9 mouse cellular contexts compared by ENCODE assay signal in genomic region chr1:92647752-92648151, GRCm38 (mm10). TPM values are rescaled to one million over a fixed set of nuclear protein-coding genes. Genes with fewer than 3 reads are reported as not detected.
DNase-seq lines count a peak whose midpoint lies in the region; ATAC-seq and TF ChIP-seq lines count a peak whose summit lies in the region.
"Had no signal": no experiment of that assay in that cellular context is flagged by ENCODE, and none has a peak within 500 bp of the region (broad histone marks: within the 10 kb centered on the region; RNA-seq: fewer than 3 reads in every experiment).

No protein-coding gene starts in this region.

- no peak overlapping the region for H3K9ac ChIP-seq in embryonic facial prominence, embryonic 15.5 days
- H3K9ac ChIP-seq in neural tube, embryonic 14.5 days (replicated peaks; ENCODE audit: low read depth, low read length): no peak overlapping the region

- no peak overlapping the region for H3K4me3 ChIP-seq in E14TG2a.4 (replicated peaks; ENCODE audit: low read length)
- peak overlapping the region; percentile 4 for H3K4me3 ChIP-seq in bone marrow, adult 2 months (replicated peaks; ENCODE audit: control insufficient read depth, low read depth, low read length)
- H3K4me3 ChIP-seq in embryonic facial prominence, embryonic 15.5 days (replicated peaks): no peak overlapping the region
- H3K4me3 ChIP-seq in neural tube, embryonic 14.5 days (ENCODE audit: low read depth, low read length): no peak overlapping the region

- H3K4me2 ChIP-seq in embryonic facial prominence, embryonic 15.5 days (replicated peaks): peak overlapping the region; percentile 17; the same call in 1 of the 2 replicates
- H3K4me2 ChIP-seq in neural tube, embryonic 14.5 days (ENCODE audit: low read depth, low read length): no peak overlapping the region

- no peak for TF ChIP-seq POLR2A in bone marrow, adult 2 months (IDR thresholded peaks at IDR 0.05; ENCODE audit: borderline replicate concordance, control insufficient read depth, low read depth, low read length)

- 13% methylated on average over 8 of the region's 8 CpGs for WGBS in bone marrow, adult 2 months
- 8% methylated on average over 8 of the region's 8 CpGs for WGBS in embryonic facial prominence, embryonic 15.5 days
- WGBS in neural tube, embryonic 14.5 days: 6% methylated on average over 8 of the region's 8 CpGs

- no peaks in the 10 kb centered on the region for H3K9me3 ChIP-seq in E14TG2a.4 (ENCODE audit: low read length)
- H3K9me3 ChIP-seq in embryonic facial prominence, embryonic 15.5 days (replicated peaks): no peaks in the 10 kb centered on the region
- H3K9me3 ChIP-seq in neural tube, embryonic 14.5 days (ENCODE audit: control insufficient read depth, low read length): no peaks in the 10 kb centered on the region

- peak; percentile 63 to 83 for DNase-seq in heart, postnatal 10 days
- peak; percentile 60 to 85 for DNase-seq in kidney, postnatal 36 days
- peak; percentile 42 to 48 for DNase-seq in lung, adult 18-20 months
- DNase-seq in thymus, postnatal 4 days: peak; percentile 76

- intact Hi-C loops in heart, postnatal 10 days (cut with DNase I): loop anchor here (2.0 to 5.0 kb wide), 3 partner anchors 33 to 250 kb away; no protein-coding TSS in a partner anchor

- ATAC-seq in embryonic facial prominence, embryonic 15.5 days (ENCODE audit: insufficient number of reproducible peaks, low FRiP score, low TSS enrichment, low read depth): no peak
- ATAC-seq in neural tube, embryonic 14.5 days (ENCODE audit: low read depth): peak; percentile 38; the same call in 1 of the 2 replicates

- peaks cover 13% of the 10 kb centered on the region for H3K4me1 ChIP-seq in E14TG2a.4 (replicated peaks; ENCODE audit: low read depth, low read length)
- H3K4me1 ChIP-seq in bone marrow, adult 2 months (ENCODE audit: control insufficient read depth, insufficient read depth, low read length): peaks cover 3% of the 10 kb centered on the region; the same call in 1 of the 2 replicates
- H3K4me1 ChIP-seq in embryonic facial prominence, embryonic 15.5 days: peaks cover 14% of the 10 kb centered on the region
- no peaks in the 10 kb centered on the region; the same call in 1 of the 2 replicates for H3K4me1 ChIP-seq in neural tube, embryonic 14.5 days (ENCODE audit: control insufficient read depth, insufficient read depth, low read length)

- H3K27me3 ChIP-seq in E14TG2a.4 (ENCODE audit: insufficient read depth, low read length): peaks cover 31% of the 10 kb centered on the region
- H3K27me3 ChIP-seq in embryonic facial prominence, embryonic 15.5 days: no peaks in the 10 kb centered on the region; the same call in 1 of the 2 replicates
- H3K27me3 ChIP-seq in neural tube, embryonic 14.5 days (ENCODE audit: control insufficient read depth, insufficient read depth, low read length): no peaks in the 10 kb centered on the region

- H3K27ac ChIP-seq in bone marrow, adult 2 months (ENCODE audit: control insufficient read depth, insufficient read depth, low read depth, low read length, poor library complexity): no peak overlapping the region
- H3K27ac ChIP-seq in embryonic facial prominence, embryonic 15.5 days (replicated peaks): no peak overlapping the region
- H3K27ac ChIP-seq in neural tube, embryonic 14.5 days (ENCODE audit: low read depth, low read length): no peak overlapping the region

- peak; percentile 88 for TF ChIP-seq CTCF in E14TG2a.4 (conservative IDR thresholded peaks at IDR 0.05; ENCODE audit: low read length)
- TF ChIP-seq CTCF in bone marrow, adult 2 months (IDR thresholded peaks at IDR 0.05; ENCODE audit: control insufficient read depth, insufficient read depth, low read length): peak; percentile 75

- no peaks in the 10 kb centered on the region for H3K36me3 ChIP-seq in E14TG2a.4 (ENCODE audit: insufficient read depth, low read length)
- no peaks in the 10 kb centered on the region for H3K36me3 ChIP-seq in embryonic facial prominence, embryonic 15.5 days
- H3K36me3 ChIP-seq in neural tube, embryonic 14.5 days (ENCODE audit: control insufficient read depth, insufficient read depth, low read length): no peaks in the 10 kb centered on the region

RNA-seq across cellular contexts. Expression of gene Otos, which starts 0.9 kb away (rescaled TPM):
- 0.32 TPM in 1 of 2 replicates, not detected in the other for polyA plus RNA-seq in bone marrow, adult 2 months (2011; ENCODE audit: insufficient read depth, insufficient read length, low replicate concordance, missing spikeins)
- 0.11 and 0.17 TPM in 2 replicates for polyA plus RNA-seq in embryonic facial prominence, embryonic 15.5 days (2015; fragmentation: Nextera tagmentation; extraction: Ambion mirVana)
- not detected for total RNA-seq in heart, postnatal 10 days (2021)
- polyA plus RNA-seq in neural tube, embryonic 14.5 days (2014; fragmentation: Nextera tagmentation; extraction: Ambion mirVana): 0.21 TPM in 1 of 2 replicates, not detected in the other

RNA-seq across cellular contexts. Expression of gene Cops9, which starts 6.0 kb away (rescaled TPM):
- polyA plus RNA-seq in bone marrow, adult 2 months (2011; ENCODE audit: insufficient read depth, insufficient read length, low replicate concordance, missing spikeins): 151 and 176 TPM in 2 replicates
- 403 and 419 TPM in 2 replicates for polyA plus RNA-seq in embryonic facial prominence, embryonic 15.5 days (2015; fragmentation: Nextera tagmentation; extraction: Ambion mirVana)
- 100 to 1,000 TPM; 221 to 231 TPM for total RNA-seq in heart, postnatal 10 days (2021)
- polyA plus RNA-seq in neural tube, embryonic 14.5 days (2014; fragmentation: Nextera tagmentation; extraction: Ambion mirVana): 560 and 641 TPM in 2 replicates

RNA-seq across cellular contexts. Expression of gene Olfr12, which starts 30.2 kb away (rescaled TPM):
- not detected in 2 replicates for polyA plus RNA-seq in bone marrow, adult 2 months (2011; ENCODE audit: insufficient read depth, insufficient read length, low replicate concordance, missing spikeins)
- polyA plus RNA-seq in embryonic facial prominence, embryonic 15.5 days (2015; fragmentation: Nextera tagmentation; extraction: Ambion mirVana): 0.05 TPM in 1 of 2 replicates, not detected in the other
- not detected for total RNA-seq in heart, postnatal 10 days (2021)
- polyA plus RNA-seq in neural tube, embryonic 14.5 days (2014; fragmentation: Nextera tagmentation; extraction: Ambion mirVana): not detected in 2 replicates
- total RNA-seq: layer of hippocampus, adult 18-20 months had no signal

RNA-seq across cellular contexts. Expression of gene Olfr1410, which starts 42.2 kb away (rescaled TPM):
- polyA plus RNA-seq in bone marrow, adult 2 months (2011; ENCODE audit: insufficient read depth, insufficient read length, low replicate concordance, missing spikeins): not detected in 2 replicates
- 0.17 TPM in 1 of 2 replicates, not detected in the other for polyA plus RNA-seq in embryonic facial prominence, embryonic 15.5 days (2015; fragmentation: Nextera tagmentation; extraction: Ambion mirVana)
- total RNA-seq in heart, postnatal 10 days (2021): not detected
- polyA plus RNA-seq in neural tube, embryonic 14.5 days (2014; fragmentation: Nextera tagmentation; extraction: Ambion mirVana): not detected in 2 replicates
- total RNA-seq: layer of hippocampus, adult 18-20 months had no signal

RNA-seq across cellular contexts. Expression of gene Olfr1411, which starts 53.5 kb away (rescaled TPM):
- polyA plus RNA-seq in bone marrow, adult 2 months (2011; ENCODE audit: insufficient read depth, insufficient read length, low replicate concordance, missing spikeins): not detected in 2 replicates
- polyA plus RNA-seq in embryonic facial prominence, embryonic 15.5 days (2015; fragmentation: Nextera tagmentation; extraction: Ambion mirVana): not detected in 2 replicates
- total RNA-seq in heart, postnatal 10 days (2021): not detected
- not detected in 2 replicates for polyA plus RNA-seq in neural tube, embryonic 14.5 days (2014; fragmentation: Nextera tagmentation; extraction: Ambion mirVana)
- total RNA-seq: layer of hippocampus, adult 18-20 months had no signal
